Mouse (Mus musculus): ENCODE results near the gene Fry.

Fry gene

DNA sequence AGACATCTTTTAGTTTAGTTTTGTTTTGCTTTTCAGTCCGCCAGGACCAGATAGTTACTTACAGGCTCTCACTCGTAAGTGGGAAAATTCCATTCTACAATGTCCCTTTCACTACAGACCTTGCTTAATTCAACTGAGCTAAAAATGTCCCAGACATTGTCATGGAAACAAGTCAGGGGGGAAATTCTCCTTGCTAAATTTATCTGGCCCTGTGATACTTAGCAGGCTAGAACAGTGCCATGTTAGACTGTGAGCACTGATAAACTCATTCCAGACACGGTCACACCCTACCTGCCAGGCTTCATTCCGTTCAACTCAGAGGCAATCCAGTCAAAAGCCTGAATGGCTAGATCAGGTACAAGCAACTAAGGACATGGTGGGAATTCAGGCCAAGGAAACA, 227.9 kb downstream of the Fry start:
- DNase-seq = no peak

DNA sequence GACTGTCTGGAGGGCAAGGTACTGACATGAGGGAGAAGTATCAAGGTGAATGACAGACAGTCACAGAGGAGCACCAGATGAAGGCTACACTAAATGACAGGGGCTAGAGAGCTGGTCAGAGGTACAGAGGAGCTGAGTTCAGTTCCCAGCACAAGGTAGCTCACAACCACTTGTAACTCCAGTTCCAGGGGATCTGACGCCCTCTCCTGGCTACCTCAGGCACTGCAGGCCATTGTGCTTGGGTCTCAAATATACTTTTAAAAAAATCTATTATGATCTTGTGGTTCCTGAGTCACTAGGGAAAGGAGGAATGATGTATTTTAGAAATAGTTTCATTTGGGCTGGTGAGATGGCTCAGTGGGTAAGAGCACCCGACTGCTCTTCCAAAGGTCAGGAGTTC, 229.4 kb downstream of the Fry start:
- DNase-seq = no peak

DNA sequence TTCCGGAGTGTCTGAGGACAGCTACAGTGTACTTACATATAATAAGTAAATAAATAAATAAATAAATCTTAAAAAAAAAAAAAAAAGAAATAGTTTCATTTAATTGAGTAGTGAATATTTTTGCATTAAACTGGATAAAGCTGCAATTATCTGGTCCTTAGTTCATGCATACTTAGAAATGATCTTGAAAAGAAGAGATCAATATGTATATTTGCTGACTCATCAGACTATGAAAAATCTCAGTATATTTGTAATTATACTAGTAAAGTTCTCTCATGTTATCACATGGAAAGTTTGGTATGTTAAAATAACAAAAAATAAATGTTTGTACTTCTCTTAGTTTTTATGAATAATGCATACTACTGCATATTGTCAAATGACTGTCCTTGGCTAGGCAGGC, 229.9 kb downstream of the Fry start:
- DNase-seq = no peak

DNA sequence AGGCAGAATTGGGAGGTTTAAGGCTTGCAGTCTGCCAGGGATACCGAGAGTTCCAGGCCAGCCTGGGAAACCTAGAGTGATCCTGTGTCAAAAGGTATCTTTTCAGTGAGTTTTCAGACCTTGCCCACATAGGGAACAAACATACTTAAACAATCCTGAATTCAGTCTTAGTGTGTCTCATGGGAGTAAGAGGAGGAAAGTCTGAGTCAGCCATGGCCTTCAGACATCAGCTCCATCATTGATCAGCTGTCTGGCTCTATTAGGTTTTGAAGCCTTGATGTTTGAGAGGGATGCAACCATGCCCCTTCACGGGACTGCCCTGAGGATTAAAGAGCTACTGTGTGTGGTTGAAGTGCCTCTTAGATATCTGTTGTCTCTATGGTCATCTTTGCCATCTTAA, 232.7 kb downstream of the Fry start:
- no peak for DNase-seq

DNA sequence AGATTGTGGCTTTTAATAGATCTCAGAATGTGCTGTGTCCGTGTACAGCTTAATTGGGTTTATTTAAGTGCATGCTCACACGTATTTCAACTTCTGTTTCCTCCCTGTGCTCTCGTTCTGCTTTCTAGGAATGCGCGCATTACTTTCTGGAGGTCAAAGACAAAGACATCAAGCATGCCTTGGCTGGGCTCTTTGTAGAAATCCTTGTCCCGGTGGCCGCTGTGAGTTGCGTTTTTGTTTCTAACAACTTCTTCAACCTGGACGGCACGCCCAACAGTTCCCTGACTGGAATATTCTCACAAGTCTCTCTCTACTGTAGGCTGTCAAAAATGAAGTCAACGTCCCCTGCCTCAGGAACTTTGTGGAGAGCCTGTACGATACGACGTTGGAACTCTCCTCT, 240.2 kb downstream of the Fry start:
- DNase-seq = no peak

DNA sequence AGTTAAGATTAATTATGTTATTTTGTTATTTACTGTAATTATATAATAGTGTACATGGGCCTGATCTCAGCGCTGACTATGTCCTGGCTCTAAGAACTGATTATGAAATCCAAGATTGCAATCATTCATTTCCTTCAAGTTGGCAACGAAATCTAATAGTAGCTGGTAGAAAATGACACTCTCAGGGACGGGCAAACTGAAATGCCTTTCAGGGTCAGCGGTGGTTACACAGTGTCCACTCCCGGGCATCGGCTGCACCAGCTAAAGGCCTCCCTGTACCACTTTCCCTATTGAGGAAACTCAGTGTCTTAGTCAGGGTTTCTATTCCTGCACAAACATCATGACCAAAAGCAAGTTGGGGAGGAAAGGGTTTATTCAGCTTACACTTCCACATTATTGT, 243.8 kb downstream of the Fry start:
- no peak for DNase-seq

DNA sequence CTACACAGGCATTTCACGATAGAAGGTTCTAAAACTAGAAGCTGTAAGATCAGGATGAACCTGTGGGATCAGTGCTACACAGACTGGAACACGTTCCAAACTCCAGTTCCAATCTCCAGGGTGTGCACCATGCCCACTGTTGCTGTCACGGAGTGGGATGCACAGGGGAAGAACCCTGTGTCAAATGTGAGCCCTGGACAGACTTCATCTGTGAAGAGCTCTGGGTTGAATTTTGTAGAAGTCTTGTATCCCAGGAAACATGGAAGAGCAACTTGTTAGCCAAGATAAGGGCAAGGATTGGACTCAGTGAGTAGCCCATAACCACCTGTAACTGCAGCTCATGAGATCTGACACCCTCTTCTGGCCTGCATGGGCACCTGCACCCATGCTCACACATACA, 246.2 kb downstream of the Fry start:
- no peak for DNase-seq

DNA sequence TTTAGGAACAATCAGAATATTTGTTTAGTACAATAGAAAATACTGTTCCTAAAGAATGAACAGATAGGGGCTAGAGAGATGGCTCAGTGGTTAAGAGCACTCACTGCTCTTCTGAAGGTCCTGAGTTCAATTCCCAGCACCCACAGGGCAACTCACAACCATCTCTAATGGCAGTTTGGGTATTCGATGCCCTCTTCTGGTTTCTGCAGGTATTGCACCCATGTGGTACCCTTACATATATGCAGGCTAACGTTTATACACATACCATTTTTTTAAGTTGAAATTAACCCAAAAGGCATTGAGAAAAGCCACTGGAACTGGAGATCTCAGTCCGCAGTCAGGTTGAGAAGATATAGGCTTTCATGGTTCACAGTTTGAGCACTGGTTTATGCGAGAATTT, 248.6 kb downstream of the Fry start:
- DNase-seq = no peak

DNA sequence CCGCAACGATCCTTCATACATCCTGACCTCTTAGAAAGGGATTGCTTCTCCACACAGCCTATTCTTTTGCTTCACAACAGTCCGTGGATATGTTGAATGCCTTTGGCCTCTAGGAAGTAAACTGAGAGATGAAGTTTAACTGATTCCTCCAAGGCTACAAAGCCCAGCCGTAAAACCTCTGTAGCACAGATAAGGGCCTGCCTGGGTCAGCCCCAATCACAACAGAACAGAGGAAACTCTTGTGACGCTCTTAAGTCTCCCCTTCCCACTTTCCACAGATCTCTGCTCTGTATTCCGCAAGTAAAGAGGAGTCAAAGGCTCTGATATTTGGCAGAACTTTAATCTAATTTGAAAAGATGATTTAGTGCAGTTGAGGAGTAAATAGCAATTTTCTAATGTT, 251.8 kb downstream of the Fry start:
- no peak for DNase-seq

DNA sequence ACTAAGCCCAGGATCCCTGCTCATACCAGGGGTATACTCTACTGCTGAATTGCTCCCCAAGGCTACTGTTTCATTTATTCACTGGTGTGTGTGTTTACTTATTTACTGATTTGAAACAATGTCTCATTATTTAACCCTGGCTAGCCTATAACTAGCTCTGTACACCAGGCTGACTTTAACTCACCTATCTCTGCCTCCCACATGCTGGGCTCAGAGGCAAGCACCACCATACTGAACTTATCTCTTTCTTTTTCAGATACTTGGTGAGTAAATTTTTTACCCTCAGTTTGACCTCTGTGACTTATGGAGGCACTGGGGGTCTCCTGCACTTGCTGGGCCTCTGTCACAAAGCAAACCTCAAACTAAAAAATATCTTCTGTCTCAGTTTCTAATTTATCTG, 252.4 kb downstream of the Fry start:
- DNase-seq = no peak

DNA sequence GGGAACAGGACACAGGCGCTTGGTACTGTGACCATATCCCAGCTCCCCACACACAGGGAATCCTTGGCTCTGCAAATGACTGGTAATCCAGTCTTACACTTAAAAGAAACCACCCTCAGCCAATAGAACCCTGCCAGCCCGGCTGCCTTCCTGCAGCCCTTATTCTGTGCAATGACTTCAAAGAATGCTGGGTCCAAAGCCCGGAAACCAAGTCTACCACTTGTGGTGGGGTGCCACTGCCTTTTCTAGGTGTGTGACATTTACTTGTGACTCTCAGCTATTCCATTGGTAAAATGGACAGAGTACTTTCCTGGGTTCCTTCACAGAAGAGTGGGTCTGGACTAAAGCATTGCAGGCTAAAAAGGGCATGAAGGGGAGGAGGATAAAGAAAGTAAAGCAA, 254.5 kb downstream of the Fry start:
- no peak for DNase-seq

DNA sequence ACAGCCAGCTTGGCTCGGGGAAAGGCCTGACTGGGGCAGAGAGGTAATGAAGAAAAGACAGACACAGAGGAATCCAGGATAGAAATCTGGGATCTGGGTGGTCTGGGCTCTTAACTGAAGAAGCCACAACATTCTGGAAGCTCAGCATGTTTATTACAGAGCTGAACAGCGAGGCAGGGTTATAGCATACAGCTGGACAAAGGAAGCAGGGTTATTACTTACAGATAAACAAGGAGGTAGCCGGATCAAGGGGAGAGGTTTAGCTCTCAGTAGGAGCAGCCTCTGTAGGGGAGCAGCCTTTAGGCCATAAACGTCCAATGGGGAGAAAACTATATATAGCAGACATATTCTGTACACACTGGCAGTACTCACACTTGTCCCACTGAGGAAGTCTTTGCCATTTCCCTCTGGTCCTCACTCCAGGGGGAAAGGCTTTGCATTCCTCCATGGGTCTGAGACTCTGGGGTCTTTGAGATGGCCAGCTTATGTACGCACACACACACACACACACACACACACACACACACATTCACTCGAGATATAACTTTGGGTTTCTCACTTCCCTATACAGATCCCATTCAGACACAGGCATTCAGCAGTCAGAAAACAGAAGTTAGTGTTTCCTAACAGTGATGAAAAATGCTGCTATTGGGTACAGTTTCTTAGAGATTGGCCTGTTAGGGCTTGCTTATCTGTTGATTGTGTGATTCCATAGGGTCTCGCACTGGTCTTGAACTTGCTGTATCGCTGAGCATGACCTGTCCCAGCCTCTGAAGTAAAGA, 256.5 kb downstream of the Fry start:
- no peak for DNase-seq

DNA sequence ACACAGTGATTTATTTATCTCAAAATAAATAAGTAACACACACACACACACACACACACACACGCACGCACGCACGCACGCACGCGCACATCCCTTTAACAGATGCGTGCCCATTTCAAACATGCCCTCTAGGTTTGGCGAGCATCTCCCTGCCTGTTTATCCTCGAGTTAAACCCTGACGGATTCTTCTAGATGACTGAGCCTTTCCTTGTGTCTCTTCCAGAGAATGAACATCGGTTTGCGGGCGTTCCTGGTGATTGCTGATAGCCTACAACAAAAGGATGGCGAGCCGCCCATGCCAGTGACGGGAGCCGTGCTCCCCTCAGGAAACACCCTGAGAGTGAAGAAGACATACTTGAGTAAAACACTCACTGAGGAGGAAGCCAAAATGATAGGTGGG, 260.1 kb downstream of the Fry start:
- no peak for DNase-seq

DNA sequence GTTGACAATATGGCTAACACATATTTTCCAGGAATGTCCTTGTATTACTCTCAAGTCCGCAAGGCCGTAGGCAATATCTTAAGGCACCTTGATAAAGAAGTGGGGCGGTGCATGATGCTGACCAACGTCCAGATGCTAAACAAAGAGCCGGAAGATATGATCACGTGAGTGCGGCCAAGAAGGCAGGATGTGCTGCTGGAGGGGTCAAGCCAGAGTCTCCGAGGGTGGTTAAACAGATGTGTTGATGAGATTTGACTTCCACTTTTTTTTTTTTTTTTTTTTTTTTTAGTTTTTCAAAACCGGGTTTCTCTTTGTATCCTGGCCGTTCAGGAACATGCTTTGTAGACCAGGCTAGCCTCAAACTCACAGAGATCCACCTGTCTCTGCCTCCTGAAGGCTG, 262.3 kb downstream of the Fry start:
- DNase-seq = no peak

DNA sequence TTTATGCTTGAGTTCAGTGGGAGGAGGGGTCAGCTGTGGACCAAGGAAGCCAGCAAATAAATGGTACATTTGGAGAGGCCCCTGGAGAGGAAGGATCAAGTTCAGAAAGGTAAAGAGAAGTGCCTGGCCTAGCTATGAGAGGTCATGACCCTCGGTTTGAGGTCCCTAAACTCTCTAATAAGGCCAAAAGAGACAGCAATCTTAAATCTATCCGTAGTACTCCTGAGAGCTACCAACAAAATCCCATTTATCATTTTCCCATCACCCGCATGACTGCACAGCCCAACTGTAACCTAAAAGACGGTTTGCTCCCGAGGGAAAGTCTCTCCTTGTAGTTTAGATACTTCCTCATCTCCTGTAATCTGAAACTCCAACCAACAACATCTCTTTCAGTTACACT, 264.0 kb downstream of the Fry start:
- DNase-seq = no peak

DNA sequence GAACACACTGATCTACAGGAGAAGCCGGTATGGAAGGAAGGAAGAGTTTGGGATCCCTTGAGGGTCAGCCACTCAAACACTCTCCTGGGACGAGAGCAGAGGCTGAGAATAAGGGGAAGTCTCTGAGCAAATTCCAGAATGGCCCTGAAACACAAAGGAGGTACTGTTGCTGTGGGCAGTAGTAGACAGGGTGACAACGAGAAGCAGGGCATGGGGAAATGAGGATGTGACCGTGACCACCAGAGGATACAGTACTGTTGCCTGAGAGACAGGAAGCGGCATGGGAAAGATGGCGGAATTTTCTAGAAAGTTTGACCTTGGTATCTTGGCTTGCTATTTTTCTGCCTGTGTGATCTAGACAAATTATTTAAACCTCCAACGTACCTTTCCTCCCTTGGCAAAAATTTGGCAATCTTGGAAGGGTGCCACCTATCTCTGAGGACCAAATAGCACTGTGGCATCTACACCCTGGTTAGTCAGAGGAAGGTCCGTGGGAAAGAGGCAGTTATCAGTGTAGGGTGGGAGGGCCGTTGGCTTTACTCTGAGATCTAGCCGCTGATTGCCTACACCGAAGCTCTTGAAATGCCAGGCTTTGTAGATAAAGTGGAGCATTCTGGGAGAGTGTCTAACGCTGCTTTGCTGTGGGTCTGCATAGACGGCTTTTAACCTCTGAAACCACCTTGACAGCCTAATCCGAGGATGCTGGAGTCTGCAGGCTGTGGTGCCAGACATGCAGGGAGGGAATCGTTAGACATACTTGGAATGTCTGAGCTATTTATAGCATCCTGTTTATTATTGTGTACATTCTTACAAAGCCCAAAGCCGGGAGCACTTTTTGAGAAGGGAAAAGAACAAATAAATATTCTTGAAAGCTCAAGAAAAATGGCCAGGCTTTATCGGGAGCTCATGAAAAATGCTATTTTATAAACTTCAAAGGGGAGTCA, 266.1 kb downstream of the Fry start:
- DNase-seq = no peak

DNA sequence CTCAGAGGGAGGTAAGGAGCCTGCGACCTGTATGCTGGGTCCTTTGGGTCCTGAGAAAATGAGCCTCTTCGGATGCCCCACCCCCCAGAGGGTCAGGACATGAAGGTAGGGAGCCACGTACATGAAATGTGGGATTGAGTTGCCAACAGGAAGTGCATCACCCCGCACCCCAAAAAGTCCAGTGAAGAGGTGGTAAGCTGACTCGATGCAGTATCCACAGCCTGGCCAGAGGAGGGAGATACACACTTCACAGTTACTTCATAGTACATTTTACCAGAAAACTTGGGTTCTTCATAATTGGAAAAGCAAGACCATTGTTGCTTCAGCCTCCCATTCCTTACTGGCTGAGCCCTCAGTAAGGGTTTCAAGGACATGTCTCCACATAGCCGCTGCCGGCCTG, 266.8 kb downstream of the Fry start:
- DNase-seq = no peak

DNA sequence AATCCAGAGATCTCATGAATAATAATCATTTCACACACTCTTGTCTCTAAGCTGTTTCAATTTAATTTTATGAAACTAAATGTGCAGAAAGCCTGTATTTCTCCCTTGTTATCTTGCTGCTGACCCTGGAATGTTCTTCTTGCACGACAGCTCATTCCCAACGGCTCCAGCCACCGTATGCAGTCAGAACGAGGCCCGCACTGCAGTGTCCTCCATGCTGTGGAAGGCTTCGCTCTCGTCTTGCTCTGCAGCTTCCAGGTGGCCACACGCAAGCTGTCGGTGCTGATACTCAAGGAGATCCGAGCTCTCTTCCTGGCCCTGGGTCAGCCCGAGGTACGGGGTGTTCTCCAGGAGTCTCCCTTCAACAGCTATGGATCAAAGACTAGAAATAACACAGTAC, 270.2 kb downstream of the Fry start:
- DNase-seq = no peak

DNA sequence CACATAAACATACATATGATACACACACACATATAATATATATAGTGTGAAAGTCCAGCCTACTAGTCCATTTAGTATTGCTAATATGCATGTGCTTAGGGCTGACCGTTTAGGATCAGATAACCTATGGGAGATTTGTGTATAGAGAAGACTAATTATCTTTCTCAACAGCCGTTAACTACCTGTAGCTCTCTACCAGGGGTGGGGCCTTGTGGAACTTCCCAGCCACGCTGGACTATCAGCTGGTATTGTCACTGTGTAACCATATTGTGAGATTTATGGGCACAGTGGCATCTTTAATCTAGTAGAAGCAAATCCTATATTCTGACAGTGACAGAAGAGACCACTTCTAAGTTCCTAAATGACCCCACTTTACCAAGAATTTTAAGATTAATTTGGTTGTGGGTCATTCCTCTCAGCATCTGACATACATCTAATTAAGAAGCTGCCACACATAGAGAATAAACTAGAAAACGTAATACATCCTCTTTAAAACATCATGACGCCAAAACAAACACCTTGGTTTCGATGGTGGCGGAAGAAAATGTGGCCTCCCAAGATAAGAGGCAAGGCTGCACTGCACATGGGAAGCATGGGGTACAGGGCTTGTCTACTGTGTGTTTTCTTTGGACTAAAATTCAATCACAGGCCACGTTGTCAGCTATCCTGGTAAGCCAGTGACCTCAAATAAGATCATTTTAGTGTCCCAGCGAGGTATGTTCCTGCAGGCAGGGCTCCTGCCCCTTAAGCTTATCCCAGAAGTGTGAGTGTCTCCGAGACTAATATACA, 271.3 kb downstream of the Fry start:
- DNase-seq = no peak

DNA sequence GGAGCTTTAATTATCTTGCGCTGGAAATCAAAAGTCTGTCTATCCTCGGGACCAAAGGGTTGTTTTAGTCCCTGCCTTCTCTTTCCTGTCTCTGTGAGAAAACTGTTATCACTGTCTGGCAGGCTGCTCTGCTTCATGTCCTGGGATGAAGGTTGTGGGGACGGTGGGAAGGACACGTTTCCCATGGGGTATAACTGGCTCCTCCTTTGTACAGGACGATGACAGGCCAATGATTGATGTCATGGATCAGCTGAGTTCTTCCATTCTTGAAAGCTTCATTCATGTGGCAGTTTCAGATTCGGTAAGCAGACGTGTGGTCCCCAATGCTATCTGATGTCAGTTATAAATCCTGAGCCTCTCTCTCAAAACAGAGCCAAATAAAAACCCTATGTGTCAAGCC, 272.0 kb downstream of the Fry start:
- DNase-seq = no peak

DNA sequence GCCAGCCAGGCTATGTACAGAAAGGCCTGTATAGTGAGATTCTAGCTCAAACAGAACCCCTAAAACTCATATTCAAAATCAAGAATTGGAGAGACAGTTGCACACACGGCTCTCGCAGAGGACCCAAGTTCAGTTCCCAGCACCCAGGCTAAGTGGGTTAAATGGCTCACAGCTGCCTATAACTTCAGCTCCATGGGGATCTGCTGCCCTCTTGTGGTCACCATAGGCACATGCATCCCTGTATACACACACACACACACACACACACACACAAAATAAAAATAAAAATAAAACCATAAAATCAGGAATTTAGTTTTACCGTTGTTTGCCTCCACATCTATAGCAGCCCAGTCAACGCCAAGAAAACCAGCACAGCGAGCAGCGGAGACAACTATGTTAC, 276.2 kb downstream of the Fry start:
- DNase-seq = no peak

DNA sequence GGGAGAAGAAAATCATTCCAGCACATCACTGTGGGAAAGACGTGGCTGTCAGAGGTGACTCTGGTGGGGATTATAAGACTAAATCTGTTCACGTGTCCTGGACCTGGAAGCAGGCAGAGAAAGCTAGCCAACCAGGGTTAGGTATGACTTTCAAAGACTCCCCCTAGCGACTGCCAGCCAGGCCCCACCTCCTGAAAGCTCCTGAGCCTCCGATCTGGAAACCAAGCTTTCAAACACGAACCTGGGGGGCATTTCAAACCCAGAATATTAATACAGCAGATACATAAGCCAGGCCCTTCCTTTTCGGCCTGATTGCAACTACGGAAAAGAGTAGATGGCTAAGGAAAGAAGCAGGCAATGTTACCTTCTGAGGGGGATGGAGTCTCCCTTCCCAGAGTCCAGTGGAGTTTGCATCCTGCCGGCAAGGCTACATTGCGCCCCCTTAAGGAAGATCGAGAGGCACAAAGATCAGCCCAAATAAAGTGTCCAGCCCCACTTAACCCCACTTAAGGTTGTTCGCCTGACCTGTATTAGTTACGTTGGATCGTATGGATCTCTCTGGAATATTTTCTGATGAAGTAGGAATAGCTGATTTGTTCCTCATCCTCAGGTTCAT, 284.5 kb downstream of the Fry start:
- DNase-seq = no peak

DNA sequence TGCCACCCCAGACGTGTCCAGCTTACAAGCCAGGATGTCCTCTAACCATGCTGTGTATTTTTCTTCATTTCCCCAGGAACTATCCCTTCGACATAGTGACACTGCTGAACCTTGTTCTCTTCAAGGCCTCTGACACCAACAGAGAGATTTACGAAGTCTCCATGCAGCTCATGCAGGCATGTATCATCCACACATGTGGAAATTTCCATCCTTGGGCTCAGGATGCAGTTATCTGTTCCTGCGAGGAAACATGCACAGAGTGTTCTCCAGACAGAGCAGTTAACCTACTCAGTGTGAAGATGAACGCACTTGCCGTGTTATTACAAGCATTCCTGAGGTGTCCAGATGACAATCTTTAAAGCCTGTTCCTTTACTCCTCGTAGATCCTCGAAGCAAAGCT, 286.4 kb downstream of the Fry start:
- no peak for DNase-seq

All from kidney, postnatal 10 days (tissue).